Mouse (Mus musculus): ENCODE data around the gene Gse1. TPM values are rescaled to one million over a fixed set of nuclear protein-coding genes. Genes with fewer than 3 reads are reported as not detected.

Gene Gse1
- polyA plus RNA-seq, 1 experiment from 2014 or later, result 6.4 TPM

- H3K9me3 ChIP-seq (ENCODE audit: control insufficient read depth), result no peaks in the 10 kb centered on the region
- peak overlapping the region; percentile 91 for H3K4me2 ChIP-seq (replicated peaks; ENCODE audit: low read depth)
- no peaks in the 10 kb centered on the region for H3K36me3 ChIP-seq (ENCODE audit: control insufficient read depth, insufficient read depth)
- no peaks in the 10 kb centered on the region for H3K27me3 ChIP-seq (replicated peaks; ENCODE audit: control insufficient read depth, insufficient read depth, low read length)
- 0 out of 2 replicates have a peak, but pooled peaks have one; percentile 17 for TF ChIP-seq CTCF (IDR thresholded peaks at IDR 0.05; ENCODE audit: low read depth)
- H3K27ac ChIP-seq (ENCODE audit: low read depth, low read length), result peak overlapping the region; percentile 95
- WGBS, result 16% methylated on average over 50 of the region's 50 CpGs
- no peak for ATAC-seq
- H3K4me1 ChIP-seq (replicated peaks; ENCODE audit: control insufficient read depth, insufficient read depth, low read length), result peaks cover 6% of the 10 kb centered on the region; the same call in 1 of the 2 replicates
- H3K9ac ChIP-seq (ENCODE audit: low read depth, low read length), result peak overlapping the region; percentile 64
- peak overlapping the region; percentile 74 for H3K4me3 ChIP-seq (ENCODE audit: low read depth, low read length)
These were observed 258.5 kb downstream of the Gse1 start for GRCm38 (mm10) chr8:120486477-120487376.

- H3K9me3 ChIP-seq (ENCODE audit: control insufficient read depth), result no peaks in the 10 kb centered on the region
- peak overlapping the region; percentile 64 for H3K9ac ChIP-seq (ENCODE audit: low read depth, low read length)
- peaks cover 6% of the 10 kb centered on the region; the same call in 1 of the 2 replicates for H3K4me1 ChIP-seq (replicated peaks; ENCODE audit: control insufficient read depth, insufficient read depth, low read length)
- H3K27me3 ChIP-seq (replicated peaks; ENCODE audit: control insufficient read depth, insufficient read depth, low read length), result no peaks in the 10 kb centered on the region
- ATAC-seq, result no peak
- no peak for TF ChIP-seq CTCF (IDR thresholded peaks at IDR 0.05; ENCODE audit: low read depth)
- H3K27ac ChIP-seq (ENCODE audit: low read depth, low read length), result peak overlapping the region; percentile 95
- no peaks in the 10 kb centered on the region for H3K36me3 ChIP-seq (ENCODE audit: control insufficient read depth, insufficient read depth)
- WGBS, result under 1% methylated on average over 34 of the region's 34 CpGs
- H3K4me2 ChIP-seq (replicated peaks; ENCODE audit: low read depth), result peak overlapping the region; percentile 91
- peak overlapping the region; percentile 74 for H3K4me3 ChIP-seq (ENCODE audit: low read depth, low read length)
These were observed 259.1 kb downstream of the Gse1 start for GRCm38 (mm10) chr8:120487377-120487728.

- H3K27ac ChIP-seq (ENCODE audit: low read depth, low read length), result peak overlapping the region; percentile 95
- WGBS, result under 1% methylated on average over 53 of the region's 55 CpGs
- H3K4me2 ChIP-seq (replicated peaks; ENCODE audit: low read depth), result peak overlapping the region; percentile 91
- peak overlapping the region; percentile 64 for H3K9ac ChIP-seq (ENCODE audit: low read depth, low read length)
- H3K4me3 ChIP-seq (ENCODE audit: low read depth, low read length), result peak overlapping the region; percentile 74
- ATAC-seq, result no peak
- no peaks in the 10 kb centered on the region for H3K36me3 ChIP-seq (ENCODE audit: control insufficient read depth, insufficient read depth)
- TF ChIP-seq CTCF (IDR thresholded peaks at IDR 0.05; ENCODE audit: low read depth), result 0 out of 2 replicates have a peak, but pooled peaks have one; percentile 5
- no peaks in the 10 kb centered on the region for H3K27me3 ChIP-seq (replicated peaks; ENCODE audit: control insufficient read depth, insufficient read depth, low read length)
- H3K4me1 ChIP-seq (replicated peaks; ENCODE audit: control insufficient read depth, insufficient read depth, low read length), result peaks cover 11% of the 10 kb centered on the region; the same call in 1 of the 2 replicates
- no peaks in the 10 kb centered on the region for H3K9me3 ChIP-seq (ENCODE audit: control insufficient read depth)
These were observed 259.7 kb downstream of the Gse1 start for GRCm38 (mm10) chr8:120487729-120488510.

GRCm38 (mm10) chr8:120488636-120489131, 260.4 kb downstream of the Gse1 start:
- Histone ChIP-seq H3K27me3 (replicated peaks; ENCODE audit: control insufficient read depth, insufficient read depth, low read length) (no peaks in the 10 kb centered on the region), H3K36me3 (ENCODE audit: control insufficient read depth, insufficient read depth) (no peaks in the 10 kb centered on the region), H3K4me2 (replicated peaks; ENCODE audit: low read depth) (peak overlapping the region; percentile 91), H3K4me1 (replicated peaks; ENCODE audit: control insufficient read depth, insufficient read depth, low read length) (peaks cover 19% of the 10 kb centered on the region), H3K9ac (ENCODE audit: low read depth, low read length) (peak overlapping the region; percentile 85), H3K27ac (ENCODE audit: low read depth, low read length) (peak overlapping the region; percentile 95), H3K4me3 (ENCODE audit: low read depth, low read length) (peak overlapping the region; percentile 74), H3K9me3 (ENCODE audit: control insufficient read depth) (no peaks in the 10 kb centered on the region)
- under 1% methylated on average over 25 of the region's 25 CpGs for WGBS
- TF ChIP-seq CTCF (IDR thresholded peaks at IDR 0.05; ENCODE audit: low read depth), result no peak
- no peak for ATAC-seq

GRCm38 (mm10) chr8:120489142-120489754, 261.0 kb downstream of the Gse1 start:
- Histone ChIP-seq H3K27me3 (replicated peaks; ENCODE audit: control insufficient read depth, insufficient read depth, low read length) (no peaks in the 10 kb centered on the region), H3K27ac (ENCODE audit: low read depth, low read length) (peak overlapping the region; percentile 95), H3K4me1 (replicated peaks; ENCODE audit: control insufficient read depth, insufficient read depth, low read length) (peaks cover 23% of the 10 kb centered on the region), H3K9ac (ENCODE audit: low read depth, low read length) (peak overlapping the region; percentile 85), H3K36me3 (ENCODE audit: control insufficient read depth, insufficient read depth) (no peaks in the 10 kb centered on the region), H3K4me3 (ENCODE audit: low read depth, low read length) (peak overlapping the region; percentile 74), H3K4me2 (replicated peaks; ENCODE audit: low read depth) (peak overlapping the region; percentile 91), H3K9me3 (ENCODE audit: control insufficient read depth) (no peaks in the 10 kb centered on the region)
- under 1% methylated on average over 72 of the region's 73 CpGs for WGBS
- TF ChIP-seq CTCF (IDR thresholded peaks at IDR 0.05; ENCODE audit: low read depth), result no peak; the same call in 1 of the 2 replicates
- ATAC-seq, result no peak
